Mouse (Mus musculus) MEL (cell line): Measurements from ENCODE around the gene Vmn1r16.

Experiments used
- NELFE ChIP-seq: IDR thresholded peaks from 2 replicates; pipeline ENCODE4 v1.6.1; 2011; ENCODE audit warnings: low read depth, low read length, improper control_type of control experiment
- SIN3A ChIP-seq: IDR thresholded peaks from 2 replicates; pipeline ENCODE4 v1.6.1; 2012; ENCODE audit warnings: low read length, improper control_type of control experiment, inconsistent platforms

DNA sequence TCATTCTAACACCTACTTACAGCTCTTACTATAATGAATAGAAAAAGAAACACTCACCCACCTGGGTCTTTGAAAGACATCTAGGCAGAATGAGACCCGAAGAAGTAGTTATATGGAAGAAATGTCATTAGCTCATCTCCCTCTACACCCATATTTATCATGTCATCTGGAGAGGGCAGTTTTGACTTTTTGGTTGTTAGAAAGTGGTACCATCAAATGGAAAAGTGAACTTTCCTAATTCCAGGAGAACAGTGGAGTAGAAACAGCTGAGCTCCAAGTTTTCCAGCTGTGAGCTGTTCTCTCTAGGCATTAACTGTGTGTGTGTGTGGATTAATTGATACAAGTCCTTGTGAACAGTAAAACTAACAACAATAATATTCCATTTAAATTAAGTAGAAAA lies 34.3 kb upstream of the Vmn1r16 start, which contains the start of gene Vmn1r17:
- TF ChIP-seq SIN3A: no peak
- no peak for TF ChIP-seq NELFE
